Mouse (Mus musculus) T-helper 17 cell (primary cell): ENCODE data around the gene Miga1.

Experiments used
- in situ Hi-C, 2 experiments: fragments of 300-600 bp; cut with MboI, MseI; formaldehyde crosslinking; loops; 1 replicate in 1 of 2; 2 replicates in 1 of 2; pipeline ENCODE4 v1.15.1; 2025; ENCODE audit warnings: high pct_unique_total_duplicates in 2 of 2

The Miga1 gene

DNA sequence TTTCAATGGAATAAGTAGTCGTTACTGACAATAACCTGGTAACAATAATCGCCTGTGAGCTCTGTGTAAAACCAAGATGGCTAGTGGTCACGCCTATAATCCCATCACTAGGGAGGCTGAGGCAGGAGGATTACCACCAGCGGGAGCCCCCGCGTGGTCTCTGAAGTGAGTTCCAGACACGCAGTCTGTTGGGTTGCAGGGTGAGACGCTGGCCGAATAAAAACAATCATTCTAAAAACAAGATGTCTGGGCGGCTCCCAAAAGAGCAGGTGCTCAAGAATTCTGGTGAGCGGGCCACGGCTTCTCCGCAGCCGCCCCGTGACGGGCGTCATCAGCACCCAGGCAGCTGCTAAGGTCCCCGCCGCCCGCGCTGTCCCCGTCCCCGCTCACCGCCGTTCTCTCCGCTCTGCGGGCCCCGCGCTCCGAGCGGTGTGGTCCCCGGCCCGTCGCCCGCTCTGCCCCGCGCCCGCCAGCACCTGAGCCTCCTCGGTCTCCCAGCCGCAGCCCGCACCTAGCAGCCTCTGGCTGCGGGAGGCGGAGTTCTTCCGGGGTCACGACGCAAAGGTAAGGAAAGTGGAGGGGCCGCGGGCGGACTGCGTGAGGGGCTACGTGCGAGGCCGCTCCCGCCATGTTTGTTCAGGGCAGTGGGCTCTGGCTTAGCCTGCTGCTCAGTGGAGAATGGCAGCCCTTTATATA lies at the start of gene Miga1:
Miga1 (minus strand) TSS at position 546 of the 696 bp plus-strand sequence.
- in situ Hi-C loops = loop anchor here in 1 of 2 experiments (10.0 kb wide), 1 partner anchor 145 kb away; no protein-coding TSS in a partner anchor

- in situ Hi-C loops = no loop called here
Observed at GRCm38 (mm10) chr3:152384106-152384505, 43.9 kb upstream of the Miga1 start.

- in situ Hi-C loops = no loop called here
Observed at GRCm38 (mm10) chr3:152376063-152376462, 35.9 kb upstream of the Miga1 start.

- in situ Hi-C loops = no loop called here
Observed at GRCm38 (mm10) chr3:152364181-152364580, 24.0 kb upstream of the Miga1 start.

DNA sequence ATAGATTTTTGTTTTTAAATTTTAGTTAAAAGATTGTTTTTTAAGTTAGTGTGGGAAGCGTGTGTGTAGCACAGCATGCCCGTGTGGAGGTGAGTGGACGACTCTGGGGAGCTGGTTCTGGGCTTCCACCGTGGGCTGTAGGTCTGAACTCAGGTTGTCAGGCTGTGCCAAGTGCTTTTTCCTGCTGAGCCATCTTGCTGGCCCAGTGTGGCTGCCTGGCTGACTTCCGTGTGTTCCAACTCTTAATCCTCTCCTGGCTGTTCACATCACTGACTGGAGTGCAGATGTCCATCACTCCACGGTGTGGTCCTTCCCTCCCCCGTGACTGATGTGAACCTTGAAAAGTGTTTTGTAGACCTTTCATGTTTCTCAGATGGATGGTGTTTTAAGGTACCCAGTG lies 18.9 kb upstream of the Miga1 start:
- in situ Hi-C loops = no loop called here

GRCm38 (mm10) chr3:152356751-152357150 lies 16.5 kb upstream of the Miga1 start:
- in situ Hi-C loops = no loop called here

- in situ Hi-C loops = no loop called here
Observed at GRCm38 (mm10) chr3:152355361-152355760, 15.2 kb upstream of the Miga1 start.

GRCm38 (mm10) chr3:152353434-152354177 lies 13.4 kb upstream of the Miga1 start:
- in situ Hi-C loops = no loop called here

DNA sequence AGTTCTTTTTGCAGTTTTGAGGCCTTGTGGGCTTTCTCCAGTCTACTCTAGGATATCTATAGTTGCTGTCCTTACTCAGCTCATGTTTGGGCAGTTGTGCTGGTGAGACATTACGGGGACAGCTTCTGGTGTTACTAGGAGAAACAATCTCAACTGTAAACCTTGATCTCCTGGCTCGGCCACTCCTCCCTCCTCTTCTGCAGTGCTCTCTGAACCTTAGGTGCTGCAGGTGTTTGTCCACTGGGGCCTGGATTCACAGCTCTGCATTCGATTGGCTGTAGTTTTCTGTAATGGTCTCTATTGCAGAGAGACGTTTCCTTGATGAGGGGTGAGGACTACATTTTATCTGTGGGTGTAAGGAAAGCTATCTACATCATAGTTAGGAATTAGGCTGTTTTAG lies 12.1 kb upstream of the Miga1 start:
- in situ Hi-C loops = no loop called here

DNA sequence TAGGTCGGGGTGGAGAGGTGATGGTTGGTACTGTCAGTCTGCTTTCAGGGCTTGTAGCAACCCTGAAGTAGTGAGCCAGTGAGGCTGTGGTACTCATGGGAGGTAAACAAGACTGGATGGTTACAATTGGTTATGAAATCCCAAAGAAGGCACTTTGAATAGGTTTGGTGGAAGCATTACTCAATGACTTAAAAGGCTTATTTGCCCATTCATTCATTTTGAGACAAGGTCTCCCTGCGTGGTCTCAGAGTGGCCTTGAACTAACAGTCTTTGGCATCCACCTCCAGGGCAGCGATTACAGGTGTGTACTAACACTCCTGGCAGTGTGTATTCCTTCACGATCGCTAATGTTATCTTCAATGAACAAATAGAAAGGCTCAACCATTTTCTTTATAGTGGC lies 10.8 kb upstream of the Miga1 start:
- in situ Hi-C loops = no loop called here

- in situ Hi-C loops = no loop called here
Observed at GRCm38 (mm10) chr3:152350431-152350830, 10.2 kb upstream of the Miga1 start.

DNA sequence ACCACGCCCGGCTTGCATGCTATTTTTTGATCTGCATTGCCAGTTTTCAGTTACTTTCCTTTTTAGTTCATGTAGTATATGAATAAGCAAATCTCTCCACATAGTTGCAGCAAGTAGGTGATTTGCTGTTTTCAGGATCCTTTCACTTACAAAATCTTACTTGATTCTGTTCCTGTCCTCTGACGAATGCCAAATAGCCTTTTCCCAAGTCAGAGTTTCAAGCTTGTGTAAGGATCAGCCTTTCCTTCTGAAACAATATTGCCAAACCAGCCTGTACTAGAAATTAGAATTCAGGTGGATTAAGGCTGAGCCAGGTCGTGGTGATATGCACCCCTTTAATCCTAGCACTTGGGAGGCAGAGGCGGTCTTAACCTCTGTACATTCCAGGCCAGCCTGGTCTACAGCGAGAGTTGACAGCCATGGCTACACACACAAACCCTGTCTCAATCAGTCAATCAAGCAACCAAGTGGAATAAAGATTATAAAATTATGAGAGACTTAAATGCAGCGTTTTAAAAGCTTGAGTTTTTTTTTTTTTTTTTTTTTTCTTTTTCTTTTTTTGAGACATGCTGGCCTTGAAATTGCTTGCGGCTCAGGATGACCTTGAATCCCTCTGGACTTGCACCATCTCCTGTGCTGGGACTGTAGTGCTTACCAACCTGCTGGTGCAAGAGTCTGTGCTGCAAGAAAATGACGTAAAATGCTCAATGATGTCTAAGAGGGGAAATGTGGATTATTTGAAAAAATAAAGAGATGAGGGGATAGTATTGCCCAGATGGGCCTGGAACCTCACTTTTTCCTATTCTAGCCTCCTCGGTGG lies 8.0 kb upstream of the Miga1 start:
- in situ Hi-C loops = loop anchor here in 1 of 2 experiments (10.0 kb wide), 1 partner anchor 153 kb away; no protein-coding TSS in a partner anchor

DNA sequence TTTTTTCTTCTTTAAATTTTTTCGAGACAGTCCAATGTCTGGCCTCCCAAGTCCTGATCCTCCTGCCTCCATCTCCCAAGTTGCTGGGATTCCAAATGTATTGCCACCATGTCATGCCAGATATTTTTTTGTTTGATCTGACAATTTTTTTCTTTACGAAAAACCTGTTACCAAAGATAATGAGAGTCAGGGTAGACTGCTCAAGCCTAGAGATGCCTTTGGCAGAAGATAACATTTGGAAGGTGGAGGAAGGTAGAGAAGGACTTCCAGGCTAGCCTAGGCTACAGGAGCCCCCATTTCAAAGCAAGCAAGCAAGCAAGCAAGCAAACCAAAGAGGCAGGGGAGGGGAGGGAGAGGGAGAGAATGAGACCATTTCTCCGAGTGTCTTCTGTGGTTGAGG lies 7.0 kb upstream of the Miga1 start:
- in situ Hi-C loops = loop anchor here in 1 of 2 experiments (10.0 kb wide), 1 partner anchor 152 kb away; no protein-coding TSS in a partner anchor

GRCm38 (mm10) chr3:152346633-152347141 lies 6.5 kb upstream of the Miga1 start:
- in situ Hi-C loops = loop anchor here in 1 of 2 experiments (10.0 kb wide), 1 partner anchor 152 kb away; no protein-coding TSS in a partner anchor

DNA sequence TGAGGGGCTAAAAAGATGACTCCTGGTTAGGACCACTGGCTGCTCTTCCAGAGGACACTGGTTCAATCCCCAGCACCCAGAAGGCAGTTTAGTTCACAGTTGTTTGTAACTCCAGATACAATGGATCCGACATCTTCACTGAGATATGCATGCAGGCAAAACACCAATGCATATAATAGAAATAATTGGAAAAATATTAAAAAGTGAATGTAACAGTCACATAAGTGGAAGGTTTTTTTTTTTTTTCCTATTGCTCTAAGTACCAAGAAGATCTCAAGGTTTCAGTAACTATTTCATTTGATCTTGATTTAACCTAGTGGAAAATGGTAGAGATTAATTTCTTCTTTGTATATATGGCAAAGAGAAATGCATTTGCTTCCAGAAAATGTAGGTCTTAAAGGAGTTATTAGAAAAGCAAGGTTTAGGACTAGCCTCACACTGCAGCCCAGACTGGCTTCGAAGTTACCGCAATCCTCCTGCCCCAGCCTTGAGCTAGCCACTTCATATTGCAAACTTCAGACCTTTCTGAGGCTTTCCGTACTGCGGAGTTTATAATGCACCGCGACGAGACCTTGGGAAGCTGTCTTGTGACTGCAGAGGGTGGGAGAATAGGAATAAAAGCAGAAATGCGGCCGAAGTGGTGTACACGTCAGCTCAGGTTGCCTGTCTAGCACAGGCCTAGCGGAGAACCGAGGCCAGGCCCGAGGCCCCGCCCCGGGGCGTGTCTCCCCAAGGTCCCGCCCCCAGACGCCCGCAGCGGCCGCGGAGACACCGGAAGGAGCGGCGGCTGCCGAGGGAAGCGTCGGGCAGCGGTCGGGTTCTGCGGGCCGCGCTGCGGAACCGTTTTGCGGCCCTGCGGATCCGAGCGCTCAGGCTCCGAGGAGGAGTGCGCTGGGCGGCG lies 5.8 kb upstream of the Miga1 start, which contains the start of gene Usp33:
Usp33 (plus strand) TSS at position 747 of the 901 bp plus-strand sequence.
- in situ Hi-C loops = loop anchor here in 1 of 2 experiments (10.0 kb wide), 1 partner anchor 151 kb away; no protein-coding TSS in a partner anchor

GRCm38 (mm10) chr3:152342961-152343517 lies 2.8 kb upstream of the Miga1 start:
- in situ Hi-C loops = loop anchor here in 1 of 2 experiments (10.0 kb wide), 1 partner anchor 148 kb away; no protein-coding TSS in a partner anchor

DNA sequence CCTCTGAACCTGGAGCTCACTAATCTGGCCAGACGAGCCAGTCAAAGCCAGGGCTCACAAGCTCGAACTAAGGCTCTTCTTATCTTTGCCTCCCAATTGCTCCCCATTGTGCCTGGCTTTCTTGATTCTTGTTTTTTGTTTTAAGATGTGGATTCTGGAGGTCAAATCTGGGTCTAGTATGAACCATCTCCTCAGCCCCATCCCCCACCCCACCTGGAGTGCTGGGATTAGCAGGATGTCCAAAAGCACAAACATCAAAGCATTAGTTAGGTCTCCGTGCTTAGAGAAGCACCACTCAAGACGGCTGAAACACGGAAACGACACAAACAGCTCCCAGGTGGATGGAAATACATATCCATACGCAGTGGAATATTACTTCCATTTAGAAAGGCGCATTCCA lies 4.1 kb downstream of the Miga1 start:
- in situ Hi-C loops = no loop called here

DNA sequence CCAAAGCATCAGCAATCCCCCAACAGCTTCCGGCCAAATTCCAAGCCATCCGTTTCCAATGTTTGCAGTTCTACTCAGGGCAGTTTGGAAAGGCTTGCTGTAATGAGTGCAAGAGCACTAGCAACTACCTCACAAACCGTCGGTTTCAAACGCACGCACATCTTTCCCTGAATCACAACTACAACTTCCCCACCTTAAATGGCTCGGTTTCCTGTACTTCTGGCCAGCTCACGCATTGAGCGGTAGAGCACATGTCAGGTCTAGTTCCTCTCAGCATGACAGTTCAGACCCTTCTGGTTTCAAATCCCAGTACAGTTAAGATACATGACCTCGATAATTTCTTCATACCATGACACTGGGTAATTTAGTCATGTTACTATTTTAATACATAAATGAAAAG lies 6.6 kb downstream of the Miga1 start:
- in situ Hi-C loops = no loop called here

DNA sequence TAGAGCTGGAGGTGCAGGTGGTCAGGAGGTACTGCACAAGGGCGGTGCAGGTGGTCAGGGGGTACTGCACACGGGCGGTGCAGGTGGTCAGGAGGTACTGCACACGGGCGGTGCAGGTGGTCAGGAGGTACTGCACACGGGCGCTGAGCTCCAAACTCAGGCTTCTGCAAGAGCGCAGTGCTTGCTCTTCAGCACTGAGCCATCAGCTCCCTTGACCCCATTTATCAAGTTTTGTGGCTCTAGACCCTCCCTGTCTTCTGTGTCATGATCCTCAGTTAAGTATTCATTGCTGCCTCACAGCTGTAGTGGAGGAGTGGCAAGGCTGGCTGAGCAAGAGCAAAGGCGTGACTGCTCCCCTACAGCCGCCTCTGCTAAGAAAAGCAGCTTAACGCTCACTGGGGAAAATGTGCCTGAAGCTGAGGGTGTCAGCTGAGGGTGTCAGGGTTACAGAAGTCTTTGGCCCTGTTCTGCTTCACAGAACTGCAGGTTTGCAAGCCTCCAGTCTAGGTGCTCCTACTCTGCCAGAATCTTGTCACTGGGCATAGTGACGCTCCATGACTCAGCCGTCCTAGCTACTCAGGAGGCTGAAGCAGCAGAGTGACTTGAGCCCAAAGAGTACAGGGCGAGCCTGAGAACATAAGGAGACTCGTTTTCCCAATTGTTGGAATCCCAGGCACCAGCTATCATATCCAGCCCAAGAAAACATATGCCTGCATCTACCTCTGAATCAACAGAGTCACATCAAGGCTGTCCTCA lies 7.5 kb downstream of the Miga1 start:
- in situ Hi-C loops = no loop called here
